Mouse (Mus musculus): ENCODE measurements around the gene Plekhm3.
A peak's percentile ranks its signal among the peaks of the same experiment; 100 is the strongest.

Gene Plekhm3

GRCm38 (mm10) chr1:64875156-64875555, 81.5 kb downstream of the Plekhm3 start:
- DNase-seq = no peak

DNA sequence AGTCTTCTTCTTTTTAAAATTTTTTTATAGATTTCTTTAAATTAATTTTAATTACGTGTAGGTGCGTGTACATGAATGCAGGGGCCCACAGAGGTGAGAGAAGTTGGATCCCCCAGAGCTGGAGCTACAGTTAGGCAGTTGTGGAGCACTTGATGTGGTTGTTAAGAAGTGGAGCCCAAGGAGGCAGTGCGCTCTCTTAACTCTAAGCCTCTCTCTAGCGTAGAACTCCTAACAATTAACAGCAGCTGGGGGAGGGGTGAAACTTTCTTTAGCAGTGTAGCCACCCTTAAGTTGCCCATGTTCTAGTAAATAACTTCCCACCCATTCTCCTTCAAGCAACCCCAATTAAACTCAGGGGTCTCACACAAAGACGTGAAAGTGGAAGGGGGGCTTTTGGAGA, 84.7 kb downstream of the Plekhm3 start:
- DNase-seq = no peak

- no peak for DNase-seq
These were observed 88.9 kb downstream of the Plekhm3 start for GRCm38 (mm10) chr1:64867684-64868083.

- no peak for DNase-seq
These were observed 90.5 kb downstream of the Plekhm3 start for GRCm38 (mm10) chr1:64866140-64866539.

- no peak for DNase-seq
These were observed 96.2 kb downstream of the Plekhm3 start for GRCm38 (mm10) chr1:64860235-64860920.

DNA sequence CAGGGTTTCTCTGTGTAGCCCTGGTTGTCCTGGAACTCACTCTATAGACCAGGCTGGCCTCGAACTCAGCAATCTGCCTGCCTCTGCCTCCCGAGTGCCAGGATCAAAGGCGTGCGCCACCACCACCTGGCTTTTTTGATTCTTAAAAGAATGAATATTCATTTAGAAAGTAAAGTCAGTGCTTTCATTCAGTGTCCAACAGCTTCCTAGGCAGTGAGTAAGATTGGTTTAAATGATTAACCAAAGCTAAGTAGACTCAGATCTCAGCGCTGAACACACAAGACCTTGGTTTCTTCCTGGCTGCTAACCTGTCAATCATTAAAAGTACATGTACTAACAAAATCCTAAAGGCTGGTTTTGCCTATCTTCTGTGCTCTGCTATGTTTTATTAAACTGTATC, 96.8 kb downstream of the Plekhm3 start:
- DNase-seq = no peak

DNA sequence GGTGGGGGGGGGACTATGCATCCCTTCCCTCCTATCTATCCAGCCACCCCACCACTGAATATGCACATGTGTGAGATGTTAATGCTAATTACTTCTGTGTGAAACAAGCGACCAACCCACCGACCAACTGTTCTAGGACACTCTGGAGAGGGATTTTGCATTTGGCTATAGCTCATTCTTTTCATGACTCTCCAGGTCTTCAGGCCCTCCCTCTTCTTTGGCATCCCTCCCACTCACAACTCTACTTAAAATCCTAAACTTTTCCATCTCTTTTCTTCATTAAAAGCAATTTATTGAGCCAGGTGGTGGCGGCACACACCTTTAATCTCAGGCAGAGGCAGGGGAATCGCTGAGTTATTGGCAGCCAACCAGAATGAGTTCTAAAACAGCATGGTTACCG, 101.8 kb downstream of the Plekhm3 start:
- peak; percentile 10 for DNase-seq

DNA sequence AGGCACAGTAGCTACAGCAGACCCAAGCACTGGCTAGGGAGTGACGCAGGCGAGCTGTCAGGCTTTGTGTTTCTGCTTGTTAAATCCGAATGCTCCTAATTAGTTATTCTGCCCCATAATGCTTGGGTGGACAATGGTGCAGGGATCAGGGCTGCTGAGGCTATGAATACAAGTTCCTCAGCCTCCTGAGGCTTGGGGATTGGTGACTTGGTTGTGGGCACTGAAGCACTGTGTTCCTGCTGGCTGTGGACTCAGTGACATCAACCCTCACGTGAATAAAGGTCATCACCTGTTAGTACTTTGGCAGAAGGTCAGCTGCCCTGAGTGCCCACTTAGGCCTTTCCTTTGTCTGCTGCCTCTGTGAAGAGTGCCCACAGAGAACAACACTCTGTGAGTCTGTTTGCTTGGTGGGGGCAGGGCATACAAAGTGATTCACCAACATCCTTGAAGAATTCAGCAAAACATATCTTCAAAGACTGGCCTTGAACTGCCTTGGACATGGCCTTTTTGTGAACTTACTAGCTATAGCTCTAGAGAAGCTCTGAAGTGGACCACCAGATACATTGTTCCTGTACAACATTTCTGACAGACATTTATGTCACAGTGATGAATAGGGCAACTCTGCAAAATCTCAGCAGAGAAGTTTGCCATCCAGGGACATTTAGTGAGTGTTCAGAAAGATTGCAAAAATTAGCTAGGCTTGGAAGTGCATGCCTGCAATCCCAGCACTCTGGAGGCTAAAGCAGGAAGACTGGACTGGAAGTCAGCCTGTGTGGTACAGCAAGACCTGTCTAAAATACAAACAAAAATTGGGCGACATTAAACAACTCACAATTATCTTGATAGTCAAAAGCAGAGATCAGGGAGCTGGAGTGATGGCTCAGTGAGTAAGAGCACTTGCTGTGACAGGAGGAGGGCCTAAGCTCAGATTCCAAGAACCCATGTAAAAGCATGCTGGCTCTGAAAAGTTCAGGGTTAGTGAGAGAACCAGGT, 102.6 kb downstream of the Plekhm3 start:
- DNase-seq = peak; percentile 21

- no peak for DNase-seq
These were observed 103.4 kb downstream of the Plekhm3 start for GRCm38 (mm10) chr1:64853244-64853643.

DNA sequence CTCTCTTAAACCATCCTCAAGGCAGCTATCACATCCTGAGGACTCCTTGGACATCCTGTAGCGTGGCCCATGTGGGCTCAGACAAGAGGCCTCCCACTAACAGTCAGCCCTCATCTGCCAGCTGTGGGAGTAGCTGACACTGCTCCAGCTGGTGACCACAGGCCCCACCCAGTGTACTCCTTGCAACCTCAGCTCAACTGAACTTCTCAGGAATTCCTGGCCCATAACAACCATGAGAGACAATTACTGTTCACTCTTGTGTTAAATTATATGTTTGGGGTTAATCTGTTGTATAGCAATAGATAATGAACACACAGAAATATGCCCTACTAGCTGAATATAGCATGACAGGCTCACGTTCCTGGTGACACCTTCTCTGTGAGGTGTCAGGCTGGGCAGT, 104.4 kb downstream of the Plekhm3 start:
- no peak for DNase-seq

- no peak for DNase-seq
These were observed 106.3 kb downstream of the Plekhm3 start for GRCm38 (mm10) chr1:64850345-64850744.

DNA sequence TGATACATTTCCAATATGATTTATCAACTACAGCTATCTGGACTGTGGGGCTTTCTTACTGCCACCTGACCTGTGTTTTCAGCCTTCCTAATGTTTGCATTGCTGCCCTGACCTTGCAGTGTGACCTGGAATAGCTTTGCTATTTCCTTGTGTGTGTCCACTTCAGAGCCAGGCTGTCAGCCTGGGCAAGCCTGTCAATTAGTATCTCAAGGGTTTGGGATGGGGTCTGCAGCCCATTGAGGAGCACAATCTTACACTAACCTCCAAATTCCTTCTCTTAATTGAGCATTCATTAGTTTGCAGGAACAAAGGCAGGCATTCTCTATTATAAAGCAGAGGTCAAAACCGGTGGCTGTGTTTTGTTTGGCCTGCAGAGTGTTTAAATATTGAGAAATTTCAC, 107.6 kb downstream of the Plekhm3 start:
- DNase-seq = no peak

DNA sequence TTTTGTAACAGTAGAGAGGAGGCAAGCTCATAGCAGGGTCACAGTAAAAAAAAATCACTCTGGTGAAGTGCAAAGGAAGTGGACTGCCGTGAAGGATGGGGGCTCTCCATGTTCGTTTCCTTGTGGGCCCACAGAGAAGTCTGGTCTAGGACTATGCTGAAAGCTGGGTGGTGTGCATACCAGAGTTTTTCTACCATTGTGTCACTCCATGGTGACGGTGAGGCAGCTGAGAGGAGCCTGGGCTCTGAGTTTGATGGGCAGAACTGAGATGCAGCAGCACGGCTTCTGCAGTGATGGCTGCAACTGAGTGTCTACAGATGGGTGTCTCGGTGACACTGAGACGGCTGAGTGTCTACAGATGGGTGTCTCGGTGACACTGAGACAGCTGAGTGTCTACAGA, 108.5 kb downstream of the Plekhm3 start:
- no peak for DNase-seq

DNA sequence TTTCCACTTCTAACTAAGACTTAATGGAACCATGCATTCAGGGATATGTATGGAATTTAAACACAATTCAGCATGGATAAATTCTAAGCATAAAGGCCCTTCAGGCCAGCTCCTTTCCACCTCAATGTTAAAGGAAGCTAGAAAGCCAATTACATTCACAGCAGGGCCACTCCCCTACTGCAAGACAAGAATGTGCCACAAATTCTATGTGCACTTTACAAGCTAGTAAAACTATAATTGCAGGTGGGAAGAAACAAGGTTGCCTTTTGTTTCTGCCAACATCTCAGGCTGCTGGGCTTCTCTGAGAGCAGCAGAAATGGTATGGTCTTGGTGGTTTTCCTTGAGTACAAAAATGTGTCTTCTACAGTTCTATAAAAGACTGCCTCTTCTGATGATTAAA, 109.1 kb downstream of the Plekhm3 start:
- DNase-seq = no peak

DNA sequence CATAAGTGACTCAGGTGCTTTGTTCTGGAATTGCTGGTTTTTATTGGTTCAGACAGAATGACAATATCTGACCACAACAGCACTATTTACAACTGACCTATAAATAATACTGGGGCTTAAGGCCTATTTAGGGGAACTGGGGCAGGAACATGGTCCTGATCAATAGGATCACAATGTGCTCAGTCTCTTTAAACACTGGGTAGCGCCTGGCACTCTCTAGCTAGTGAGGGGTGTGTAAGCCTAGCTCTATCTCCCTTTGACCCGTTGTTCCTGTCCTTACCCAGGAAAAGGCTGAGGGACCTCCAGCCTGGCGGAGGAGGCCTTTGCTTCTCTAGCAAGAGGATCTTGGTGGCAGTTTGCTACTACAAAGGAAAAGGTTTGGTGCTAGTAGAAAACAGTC, 111.6 kb downstream of the Plekhm3 start:
- no peak for DNase-seq

- no peak for DNase-seq
These were observed 112.6 kb downstream of the Plekhm3 start for GRCm38 (mm10) chr1:64843900-64844616.

- no peak for DNase-seq
These were observed 115.7 kb downstream of the Plekhm3 start for GRCm38 (mm10) chr1:64840930-64841329.

DNA sequence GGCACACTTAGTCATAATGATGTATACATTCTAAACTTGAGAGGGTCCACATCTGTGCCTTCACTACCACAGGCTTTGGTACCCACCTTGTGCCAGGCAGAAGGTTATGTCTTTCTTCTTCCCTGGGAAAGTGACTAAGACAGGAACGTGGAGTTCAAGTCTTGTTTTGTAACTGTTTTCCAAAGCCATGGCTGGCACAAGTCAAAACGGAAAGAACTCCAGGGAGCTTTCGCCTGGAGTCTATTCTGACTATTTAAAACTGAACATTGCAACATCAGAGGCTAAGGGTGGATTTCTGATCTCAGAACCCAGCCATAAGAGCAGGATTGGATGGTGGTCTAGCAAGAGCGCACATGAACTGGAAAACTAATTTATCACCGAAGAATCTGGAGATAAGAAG, 120.0 kb downstream of the Plekhm3 start:
- DNase-seq = no peak

DNA sequence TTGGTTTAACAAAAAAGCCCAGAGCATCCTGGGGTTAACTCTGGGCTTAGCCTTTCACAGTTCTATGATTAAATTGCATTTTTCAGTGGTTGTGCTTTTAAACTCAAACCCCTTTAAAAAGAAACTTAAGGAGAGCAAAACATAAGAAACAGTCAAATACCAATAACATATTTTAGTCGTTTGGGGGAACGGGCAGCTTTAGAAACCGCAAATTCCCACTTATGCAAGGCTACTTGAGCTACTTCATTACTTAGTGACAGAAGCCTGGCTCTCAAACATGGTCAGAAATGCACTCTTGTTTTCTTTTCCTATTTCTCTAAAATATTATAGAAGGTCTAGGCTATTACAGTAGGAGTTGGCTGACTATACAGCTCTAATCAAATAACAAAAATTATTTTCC, 120.5 kb downstream of the Plekhm3 start:
- no peak for DNase-seq

GRCm38 (mm10) chr1:64831552-64831951, 125.1 kb downstream of the Plekhm3 start:
- DNase-seq = no peak

DNA sequence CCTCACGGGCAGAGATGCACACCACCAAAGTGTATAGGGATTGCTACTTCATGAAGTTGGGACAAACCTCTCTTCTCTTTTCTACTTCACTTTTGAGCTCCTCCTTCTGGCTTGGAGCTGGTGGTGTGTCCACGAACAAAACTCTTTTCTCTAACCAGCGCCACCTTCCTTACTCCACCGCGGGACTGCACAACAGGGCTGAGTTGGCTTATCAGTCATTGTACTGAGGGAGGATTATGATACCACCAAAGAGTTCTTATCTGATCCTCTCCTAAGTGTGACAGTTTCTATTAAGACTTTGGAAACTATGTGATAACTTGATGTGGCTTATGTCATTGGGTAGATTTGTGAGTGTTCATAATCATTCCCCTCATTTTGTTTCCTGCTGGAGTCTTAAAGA, 129.2 kb downstream of the Plekhm3 start:
- DNase-seq = no peak

DNA sequence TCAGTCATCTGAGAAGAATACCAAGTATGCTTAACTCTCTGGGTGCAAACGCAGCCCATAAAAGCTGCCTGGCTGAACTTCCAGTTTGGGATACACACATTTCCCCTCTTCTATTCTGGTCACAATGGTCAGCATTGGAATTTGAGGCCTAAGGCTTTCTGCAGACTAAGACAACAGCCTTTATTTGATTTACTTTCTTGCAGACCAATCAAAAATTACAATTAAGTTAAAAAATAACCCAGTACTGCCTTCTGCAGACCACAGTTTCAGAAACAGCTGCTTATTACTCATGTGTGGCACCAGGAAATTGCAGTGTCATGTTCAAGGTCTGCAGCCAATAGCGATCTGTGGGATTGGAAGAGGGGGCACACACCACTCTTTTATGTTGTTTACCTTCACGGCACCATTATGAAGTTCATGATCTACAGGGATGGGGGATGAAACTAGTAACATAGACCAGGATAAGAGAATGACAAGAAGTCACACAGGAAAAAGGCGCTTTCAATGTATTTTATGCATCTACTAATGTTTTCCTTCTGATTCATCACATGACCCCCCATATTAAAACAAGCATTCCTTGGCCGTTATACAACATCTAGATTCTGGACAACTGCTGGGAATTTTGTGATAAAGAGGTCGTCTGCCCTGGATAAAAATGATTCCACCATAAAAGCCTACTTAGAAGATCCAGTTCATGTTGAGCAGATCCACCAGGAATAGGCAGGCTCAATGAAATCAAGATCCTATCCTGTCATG, 130.1 kb downstream of the Plekhm3 start:
- no peak for DNase-seq

DNA sequence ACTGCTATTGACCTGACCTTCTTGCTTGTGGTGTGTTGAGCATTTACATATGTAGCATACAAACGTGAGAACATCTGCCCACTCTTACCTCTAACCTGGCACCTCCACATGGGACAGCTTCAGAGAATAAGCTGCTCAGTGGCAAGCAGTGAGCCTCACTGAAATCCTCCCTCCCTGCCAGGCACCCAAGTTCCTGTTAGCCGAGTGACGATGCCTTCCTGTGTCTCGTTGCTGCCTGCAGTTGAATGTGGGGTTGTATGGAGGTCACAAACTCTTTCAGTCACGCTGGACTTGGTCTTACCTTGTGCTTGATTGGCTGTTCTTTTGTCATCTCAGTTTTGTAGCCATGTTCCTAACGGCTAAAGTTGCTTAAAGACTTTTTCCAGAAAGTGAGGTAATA, 133.1 kb downstream of the Plekhm3 start:
- no peak for DNase-seq
